Mouse (Mus musculus): ENCODE results near the gene Tdpoz3. TPM values are rescaled to one million over a fixed set of nuclear protein-coding genes. Genes with fewer than 3 reads are reported as not detected.

The Tdpoz3 gene
- total and polyA plus RNA-seq, 3 experiments = not detected

Other genes starting within 250 kb of the Tdpoz3 start
- not detected in 2 replicates for gene Tdpoz2, start 173.3 kb upstream of the Tdpoz3 start, total RNA-seq (2012; rRNA removed)
- gene Tdpoz2, start 173.3 kb upstream of the Tdpoz3 start, total RNA-seq (2014; rRNA removed) = not detected in 2 replicates
- gene Tdpoz2, start 173.3 kb upstream of the Tdpoz3 start, polyA plus RNA-seq (2012; ENCODE audit: insufficient read length, low read depth) = not detected in 2 replicates
- gene Tdpoz1, start 149.7 kb upstream of the Tdpoz3 start, total RNA-seq (2012; rRNA removed) = not detected in 2 replicates
- not detected in 2 replicates for gene Tdpoz1, start 149.7 kb upstream of the Tdpoz3 start, total RNA-seq (2014; rRNA removed)
- gene Tdpoz1, start 149.7 kb upstream of the Tdpoz3 start, polyA plus RNA-seq (2012; ENCODE audit: insufficient read length, low read depth) = not detected in 2 replicates
- gene Gm37596, start 132.9 kb upstream of the Tdpoz3 start, total RNA-seq (2012; rRNA removed) = not detected in 2 replicates
- gene Gm37596, start 132.9 kb upstream of the Tdpoz3 start, total RNA-seq (2014; rRNA removed) = not detected in 2 replicates
- gene Gm37596, start 132.9 kb upstream of the Tdpoz3 start, polyA plus RNA-seq (2012; ENCODE audit: insufficient read length, low read depth) = not detected in 2 replicates
- not detected in 2 replicates for gene Gm5773, start 53.0 kb upstream of the Tdpoz3 start, total RNA-seq (2012; rRNA removed)
- not detected in 2 replicates for gene Gm5773, start 53.0 kb upstream of the Tdpoz3 start, total RNA-seq (2014; rRNA removed)
- not detected in 2 replicates for gene Gm5773, start 53.0 kb upstream of the Tdpoz3 start, polyA plus RNA-seq (2012; ENCODE audit: insufficient read length, low read depth)
- gene Tdpoz4, start 29.6 kb upstream of the Tdpoz3 start, total RNA-seq (2012; rRNA removed) = not detected in 2 replicates
- gene Tdpoz4, start 29.6 kb upstream of the Tdpoz3 start, total RNA-seq (2014; rRNA removed) = not detected in 2 replicates
- not detected in 2 replicates for gene Tdpoz4, start 29.6 kb upstream of the Tdpoz3 start, polyA plus RNA-seq (2012; ENCODE audit: insufficient read length, low read depth)
- not detected in 2 replicates for gene Gm9117, start 117.5 kb downstream of the Tdpoz3 start, total RNA-seq (2012; rRNA removed)
- gene Gm9117, start 117.5 kb downstream of the Tdpoz3 start, total RNA-seq (2014; rRNA removed) = not detected in 2 replicates
- gene Gm9117, start 117.5 kb downstream of the Tdpoz3 start, polyA plus RNA-seq (2012; ENCODE audit: insufficient read length, low read depth) = not detected in 2 replicates
- 0.17 TPM in 1 of 2 replicates, not detected in the other for gene Tdpoz5, start 135.3 kb downstream of the Tdpoz3 start, total RNA-seq (2012; rRNA removed)
- gene Tdpoz5, start 135.3 kb downstream of the Tdpoz3 start, total RNA-seq (2014; rRNA removed) = not detected in 2 replicates
- not detected in 2 replicates for gene Tdpoz5, start 135.3 kb downstream of the Tdpoz3 start, polyA plus RNA-seq (2012; ENCODE audit: insufficient read length, low read depth)
- gene Gm9125, start 228.9 kb downstream of the Tdpoz3 start, total RNA-seq (2012; rRNA removed) = not detected in 2 replicates
- not detected in 2 replicates for gene Gm9125, start 228.9 kb downstream of the Tdpoz3 start, total RNA-seq (2014; rRNA removed)
- gene Gm9125, start 228.9 kb downstream of the Tdpoz3 start, polyA plus RNA-seq (2012; ENCODE audit: insufficient read length, low read depth) = not detected in 2 replicates
- gene Gm10697, start 246.6 kb downstream of the Tdpoz3 start, total RNA-seq (2012; rRNA removed) = 0.17 TPM in 1 of 2 replicates, not detected in the other
- not detected in 2 replicates for gene Gm10697, start 246.6 kb downstream of the Tdpoz3 start, total RNA-seq (2014; rRNA removed)
- gene Gm10697, start 246.6 kb downstream of the Tdpoz3 start, polyA plus RNA-seq (2012; ENCODE audit: insufficient read length, low read depth) = not detected in 2 replicates